Mouse (Mus musculus) urinary bladder, postnatal 36 days (tissue): ENCODE measurements around the gene Ptprt.

ENCODE experiments used
- DNase-seq, 2 experiments: peaks; one replicate each; pipeline ENCODE4 v3.0.0; 2022; ENCODE audit warnings: low spot score in 2 of 2, mixed read lengths in 1 of 2

Ptprt gene

GRCm38 (mm10) chr2:161695819-161696218, 965.1 kb downstream of the Ptprt start:
- DNase-seq: no peak

- no peak for DNase-seq
Measured at GRCm38 (mm10) chr2:161668302-161668986, 992.5 kb downstream of the Ptprt start.

GRCm38 (mm10) chr2:161661912-161662311, 999.0 kb downstream of the Ptprt start:
- DNase-seq: no peak

GRCm38 (mm10) chr2:161660827-161661226, 1000.1 kb downstream of the Ptprt start:
- DNase-seq: no peak

- DNase-seq: no peak
Measured at GRCm38 (mm10) chr2:161657046-161657445, 1003.9 kb downstream of the Ptprt start.

GRCm38 (mm10) chr2:161656632-161657031, 1004.3 kb downstream of the Ptprt start:
- no peak for DNase-seq

GRCm38 (mm10) chr2:161640805-161641204, 1020.1 kb downstream of the Ptprt start:
- DNase-seq: no peak

- DNase-seq: no peak
Measured at GRCm38 (mm10) chr2:161634084-161634483, 1026.9 kb downstream of the Ptprt start.

GRCm38 (mm10) chr2:161625896-161626295, 1035.1 kb downstream of the Ptprt start:
- no peak for DNase-seq

GRCm38 (mm10) chr2:161608401-161608800, 1052.5 kb downstream of the Ptprt start:
- DNase-seq: no peak

GRCm38 (mm10) chr2:161607372-161607771, 1053.6 kb downstream of the Ptprt start:
- no peak for DNase-seq

GRCm38 (mm10) chr2:161600206-161600808, 1060.6 kb downstream of the Ptprt start:
- DNase-seq: no peak

- DNase-seq: no peak
Measured at GRCm38 (mm10) chr2:161593391-161594152, 1067.4 kb downstream of the Ptprt start.

- no peak for DNase-seq
Measured at GRCm38 (mm10) chr2:161574401-161574800, 1086.5 kb downstream of the Ptprt start.

- DNase-seq: no peak
Measured at GRCm38 (mm10) chr2:161572201-161572600, 1088.7 kb downstream of the Ptprt start.

- DNase-seq: peak in 1 of 2 experiments; percentile 48
Measured at GRCm38 (mm10) chr2:161570236-161570995, 1090.5 kb downstream of the Ptprt start.

GRCm38 (mm10) chr2:161561502-161561901, 1099.4 kb downstream of the Ptprt start:
- peak; percentile 9 to 16 for DNase-seq

GRCm38 (mm10) chr2:161557874-161558273, 1103.1 kb downstream of the Ptprt start:
- no peak for DNase-seq

- DNase-seq: no peak
Measured at GRCm38 (mm10) chr2:161553651-161554050, 1107.3 kb downstream of the Ptprt start.

- DNase-seq: no peak
Measured at GRCm38 (mm10) chr2:161552011-161552410, 1108.9 kb downstream of the Ptprt start.

GRCm38 (mm10) chr2:161549577-161549976, 1111.4 kb downstream of the Ptprt start:
- DNase-seq: no peak

GRCm38 (mm10) chr2:161547318-161547717, 1113.6 kb downstream of the Ptprt start:
- no peak for DNase-seq
